Mouse (Mus musculus): ENCODE measurements around the gene Cacng8. TPM values are rescaled to one million over a fixed set of nuclear protein-coding genes. Genes with fewer than 3 reads are reported as not detected.
A peak's percentile ranks its signal among the peaks of the same experiment; 100 is the strongest.

Cacng8 gene
- total RNA-seq, 1 experiment from 2014 or later = 5.1 TPM

GRCm38 (mm10) chr7:3437941-3438340 lies 47.5 kb downstream of the Cacng8 start:
- peak; percentile 47 for DNase-seq

- DNase-seq = no peak
These were observed 49.5 kb downstream of the Cacng8 start for GRCm38 (mm10) chr7:3439984-3440383.

- DNase-seq = no peak
These were observed 50.0 kb downstream of the Cacng8 start for GRCm38 (mm10) chr7:3440526-3440925.

GRCm38 (mm10) chr7:3442476-3443062 lies 52.1 kb downstream of the Cacng8 start:
- DNase-seq = no peak

GRCm38 (mm10) chr7:3444678-3445077 lies 54.2 kb downstream of the Cacng8 start:
- DNase-seq = no peak

- DNase-seq = no peak
These were observed 56.1 kb downstream of the Cacng8 start for GRCm38 (mm10) chr7:3446584-3446983.

GRCm38 (mm10) chr7:3447026-3447425 lies 56.5 kb downstream of the Cacng8 start:
- DNase-seq = no peak

- peak; percentile 82 for DNase-seq
These were observed 58.4 kb downstream of the Cacng8 start for GRCm38 (mm10) chr7:3448737-3449454.

- no peak for DNase-seq
These were observed 60.2 kb downstream of the Cacng8 start for GRCm38 (mm10) chr7:3450671-3451070.

GRCm38 (mm10) chr7:3451161-3451560 lies 60.7 kb downstream of the Cacng8 start:
- peak; percentile 32 for DNase-seq

GRCm38 (mm10) chr7:3452821-3453485 lies 62.5 kb downstream of the Cacng8 start:
- DNase-seq = no peak

GRCm38 (mm10) chr7:3453486-3454183 lies 63.2 kb downstream of the Cacng8 start:
- DNase-seq = peak; percentile 12

- DNase-seq = no peak
These were observed 66.8 kb downstream of the Cacng8 start for GRCm38 (mm10) chr7:3457111-3457840.

- DNase-seq = peak; percentile 56
These were observed 67.3 kb downstream of the Cacng8 start for GRCm38 (mm10) chr7:3457841-3458217.

GRCm38 (mm10) chr7:3460261-3460660 lies 69.8 kb downstream of the Cacng8 start:
- DNase-seq = no peak

- no peak for DNase-seq
These were observed 72.8 kb downstream of the Cacng8 start for GRCm38 (mm10) chr7:3463306-3463705.

Small RNA genes within 50 kb of the gene (microRNA-seq; reads per million reads assigned to microRNA genes)
- gene Gm23450 = 19.9 to 20.6 reads per million in 2 experiments

Other genes starting within 250 kb of the Cacng8 start
- gene AU018091, start 221.5 kb upstream of the Cacng8 start, total RNA-seq (2021) = not detected in 2 replicates
- not detected in 2 replicates for gene Nlrp12, start 140.9 kb upstream of the Cacng8 start, total RNA-seq (2021)
- gene Myadm, start 101.6 kb upstream of the Cacng8 start, total RNA-seq (2021) = 64.5 and 71.5 TPM in 2 replicates
- gene Prkcg, start 101.5 kb upstream of the Cacng8 start, total RNA-seq (2021) = 1.0 and 1.2 TPM in 2 replicates
- gene Cacng7, start 57.7 kb upstream of the Cacng8 start, total RNA-seq (2021) = 6.6 and 10.1 TPM in 2 replicates
- not detected in 2 replicates for gene Cacng6, start 33.5 kb downstream of the Cacng8 start, total RNA-seq (2021)
- gene Tarm1, start 111.9 kb downstream of the Cacng8 start, total RNA-seq (2021) = 1.0 and 1.2 TPM in 2 replicates
- 0.39 TPM in 1 of 2 replicates, not detected in the other for gene Oscar, start 225.5 kb downstream of the Cacng8 start, total RNA-seq (2021)
- gene Ndufa3, start 226.7 kb downstream of the Cacng8 start, total RNA-seq (2021) = 484 and 641 TPM in 2 replicates
- 22.8 and 24.4 TPM in 2 replicates for gene Tfpt, start 239.2 kb downstream of the Cacng8 start, total RNA-seq (2021)
- 42.0 and 46.4 TPM in 2 replicates for gene Prpf31, start 239.3 kb downstream of the Cacng8 start, total RNA-seq (2021)

Measured in adrenal gland, postnatal 25 days (tissue).